Mouse (Mus musculus): ENCODE data around the gene Brd1.
"Not testable (repeated sequence)": the region's sequence is repeated elsewhere in the genome, so short reads cannot be mapped to it uniquely, and the experiment has no call there.

The Brd1 gene

GRCm38 (mm10) chr15:88733834-88734571 lies at the start of gene Brd1:
TSS of gene Brd1 (minus strand) at chr15:88734233.
- ATAC-seq (ENCODE audit: insufficient number of reproducible peaks, low FRiP score, low TSS enrichment): peak; percentile 86

GRCm38 (mm10) chr15:88774630-88775029 lies 40.6 kb upstream of the Brd1 start:
- ATAC-seq (ENCODE audit: insufficient number of reproducible peaks, low FRiP score, low TSS enrichment): not testable (repeated sequence)

- no peak for ATAC-seq (ENCODE audit: insufficient number of reproducible peaks, low FRiP score, low TSS enrichment)
Observed at GRCm38 (mm10) chr15:88768537-88768936, 34.5 kb upstream of the Brd1 start.

- ATAC-seq (ENCODE audit: insufficient number of reproducible peaks, low FRiP score, low TSS enrichment): not testable (repeated sequence)
Observed at GRCm38 (mm10) chr15:88766139-88766538, 32.1 kb upstream of the Brd1 start.

- ATAC-seq (ENCODE audit: insufficient number of reproducible peaks, low FRiP score, low TSS enrichment): no peak
Observed at GRCm38 (mm10) chr15:88761551-88761950, 27.5 kb upstream of the Brd1 start.

- no peak for ATAC-seq (ENCODE audit: insufficient number of reproducible peaks, low FRiP score, low TSS enrichment)
Observed at GRCm38 (mm10) chr15:88758061-88758460, 24.0 kb upstream of the Brd1 start.

- ATAC-seq (ENCODE audit: insufficient number of reproducible peaks, low FRiP score, low TSS enrichment): no peak
Observed at GRCm38 (mm10) chr15:88755761-88756160, 21.7 kb upstream of the Brd1 start.

GRCm38 (mm10) chr15:88754896-88755295 lies 20.9 kb upstream of the Brd1 start:
- no peak for ATAC-seq (ENCODE audit: insufficient number of reproducible peaks, low FRiP score, low TSS enrichment)

- ATAC-seq (ENCODE audit: insufficient number of reproducible peaks, low FRiP score, low TSS enrichment): no peak
Observed at GRCm38 (mm10) chr15:88752403-88752733, 18.3 kb upstream of the Brd1 start.

- ATAC-seq (ENCODE audit: insufficient number of reproducible peaks, low FRiP score, low TSS enrichment): peak; percentile 50; the same call in 1 of the 2 replicates
Observed at GRCm38 (mm10) chr15:88751564-88752402, 17.8 kb upstream of the Brd1 start, which contains the start of gene Zbed4. TSS of gene Zbed4 (plus strand) at chr15:88751660.

GRCm38 (mm10) chr15:88750677-88751563 lies 16.9 kb upstream of the Brd1 start:
- ATAC-seq (ENCODE audit: insufficient number of reproducible peaks, low FRiP score, low TSS enrichment): peak; percentile 100

GRCm38 (mm10) chr15:88750032-88750431 lies 16.0 kb upstream of the Brd1 start:
- no peak for ATAC-seq (ENCODE audit: insufficient number of reproducible peaks, low FRiP score, low TSS enrichment)

GRCm38 (mm10) chr15:88749617-88750016 lies 15.6 kb upstream of the Brd1 start:
- ATAC-seq (ENCODE audit: insufficient number of reproducible peaks, low FRiP score, low TSS enrichment): not testable (repeated sequence)

- ATAC-seq (ENCODE audit: insufficient number of reproducible peaks, low FRiP score, low TSS enrichment): no peak
Observed at GRCm38 (mm10) chr15:88745926-88746325, 11.9 kb upstream of the Brd1 start.

- ATAC-seq (ENCODE audit: insufficient number of reproducible peaks, low FRiP score, low TSS enrichment): no peak
Observed at GRCm38 (mm10) chr15:88745347-88745746, 11.3 kb upstream of the Brd1 start.

GRCm38 (mm10) chr15:88743371-88743770 lies 9.3 kb upstream of the Brd1 start:
- not testable (repeated sequence) for ATAC-seq (ENCODE audit: insufficient number of reproducible peaks, low FRiP score, low TSS enrichment)

- ATAC-seq (ENCODE audit: insufficient number of reproducible peaks, low FRiP score, low TSS enrichment): no peak
Observed at GRCm38 (mm10) chr15:88741366-88741765, 7.3 kb upstream of the Brd1 start.

- no peak for ATAC-seq (ENCODE audit: insufficient number of reproducible peaks, low FRiP score, low TSS enrichment)
Observed at GRCm38 (mm10) chr15:88738466-88738865, 4.4 kb upstream of the Brd1 start.

- ATAC-seq (ENCODE audit: insufficient number of reproducible peaks, low FRiP score, low TSS enrichment): no peak
Observed at GRCm38 (mm10) chr15:88736166-88736565, 2.1 kb upstream of the Brd1 start.

- peak; percentile 26; the same call in 1 of the 2 replicates for ATAC-seq (ENCODE audit: insufficient number of reproducible peaks, low FRiP score, low TSS enrichment)
Observed at GRCm38 (mm10) chr15:88733041-88733751, 837 bp downstream of the Brd1 start.
